24 mouse cellular contexts compared by ENCODE assay signal in the genomic region with DNA sequence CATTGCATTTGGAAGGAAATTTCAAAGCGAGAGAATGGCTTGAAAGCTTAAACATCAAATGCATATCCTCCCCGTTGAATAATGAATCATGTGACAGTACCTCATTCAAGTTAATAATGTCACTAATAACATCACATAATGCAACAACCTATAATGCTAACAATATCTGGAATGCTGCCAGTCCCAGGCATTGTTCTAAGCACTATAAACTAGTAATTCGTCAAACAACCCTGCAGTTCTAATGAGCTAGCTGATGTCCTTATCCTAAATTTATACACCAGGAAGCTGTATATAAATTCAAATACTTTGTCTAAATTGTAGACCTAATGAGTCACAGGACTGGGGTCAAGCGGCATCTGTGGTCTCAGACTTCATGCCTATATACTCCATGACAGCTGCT.
"Had no signal": no experiment of that assay in that cellular context is flagged by ENCODE, and none has a peak within 500 bp of the region (broad histone marks: within the 10 kb centered on the region; RNA-seq: fewer than 3 reads in every experiment).

No protein-coding gene starts in this region.

- H3K27ac ChIP-seq: heart, embryonic 13.5 days; heart, embryonic 15.5 days; hindbrain, embryonic 15.5 days; hindbrain, postnatal 0 days; kidney, embryonic 15.5 days; kidney, postnatal 0 days; limb, embryonic 13.5 days; limb, embryonic 15.5 days had no signal

- H3K27me3 ChIP-seq: heart, embryonic 13.5 days; heart, embryonic 15.5 days; hindbrain, embryonic 15.5 days; kidney, embryonic 15.5 days; limb, embryonic 13.5 days; limb, embryonic 15.5 days had no signal

- H3K36me3 ChIP-seq: hindbrain, embryonic 15.5 days had no signal

- H3K9ac ChIP-seq: forebrain, postnatal 0 days; heart, embryonic 13.5 days; heart, embryonic 15.5 days; hindbrain, embryonic 15.5 days; kidney, embryonic 15.5 days; limb, embryonic 13.5 days; limb, embryonic 15.5 days had no signal

- H3K4me1 ChIP-seq: hindbrain, embryonic 15.5 days; kidney, embryonic 15.5 days; limb, embryonic 13.5 days; limb, embryonic 15.5 days had no signal

- H3K4me3 ChIP-seq: heart, embryonic 13.5 days; heart, embryonic 15.5 days; hindbrain, embryonic 15.5 days; kidney, embryonic 15.5 days; limb, embryonic 13.5 days; limb, embryonic 15.5 days had no signal

- H3K9me3 ChIP-seq: heart, embryonic 13.5 days; heart, embryonic 15.5 days; hindbrain, embryonic 15.5 days; kidney, embryonic 15.5 days; limb, embryonic 13.5 days; limb, embryonic 15.5 days had no signal

- ATAC-seq: forebrain, postnatal 0 days; hindbrain, postnatal 0 days; intestine, embryonic 16.5 days had no signal

- DNase-seq: forebrain, postnatal 0 days; gastrocnemius, postnatal 14 days; gastrocnemius, postnatal 36 days; heart, adult 18-20 months; heart, postnatal 14 days; heart, postnatal 36 days; kidney, adult 11 months; kidney, adult 2 months; kidney, adult 9 months; kidney, postnatal 14 days; kidney, postnatal 36 days; layer of hippocampus, adult 9-11 months; layer of hippocampus, postnatal 36 days; left cerebral cortex, postnatal 4 days had no signal

- H3K4me2 ChIP-seq: heart, embryonic 11.5 days; heart, embryonic 13.5 days; heart, embryonic 15.5 days; hindbrain, embryonic 15.5 days; kidney, embryonic 15.5 days; limb, embryonic 13.5 days; limb, embryonic 15.5 days had no signal
